Mouse (Mus musculus) C2C12 (cell line): ENCODE results near the gene Gsdme.

Experiments
- CTCF ChIP-seq: IDR thresholded peaks from one replicate; pipeline ENCODE4 v1.5.1; 2011; ENCODE audit not compliant: control insufficient read depth, insufficient read depth, insufficient read length
- USF1 ChIP-seq: IDR thresholded peaks from one replicate; pipeline ENCODE4 v1.6.1; 2011; ENCODE audit warnings: low read depth, mild to moderate bottlenecking, control low read depth, moderate library complexity

GRCm38 (mm10) chr6:50219066-50219465 is 44.6 kb downstream of the Gsdme start:
- TF ChIP-seq CTCF (no peak), USF1 (no peak)
